Mouse (Mus musculus): Measurements from ENCODE around the gene Hoxa7.

Hoxa7 gene

GRCm38 (mm10) chr6:52213119-52213986, 8.3 kb downstream of the Hoxa7 start, which contains the start of the genes Hoxa3 and Gm28308:
Hoxa3 (minus strand) TSS chr6:52213336.
Gm28308 (minus strand) TSS chr6:52213339.
- peak; percentile 61 for DNase-seq (ENCODE audit: low spot score)

- DNase-seq (ENCODE audit: low spot score): no peak
These were observed 9.0 kb downstream of the Hoxa7 start for GRCm38 (mm10) chr6:52212556-52213118.

- DNase-seq (ENCODE audit: low spot score): peak; percentile 31
These were observed 9.7 kb downstream of the Hoxa7 start for GRCm38 (mm10) chr6:52211961-52212360.

GRCm38 (mm10) chr6:52211170-52211935, 10.3 kb downstream of the Hoxa7 start:
- peak; percentile 82 for DNase-seq (ENCODE audit: low spot score)

GRCm38 (mm10) chr6:52209685-52210046, 12.0 kb downstream of the Hoxa7 start:
- DNase-seq (ENCODE audit: low spot score): no peak

- DNase-seq (ENCODE audit: low spot score): no peak
These were observed 12.6 kb downstream of the Hoxa7 start for GRCm38 (mm10) chr6:52208868-52209684.

GRCm38 (mm10) chr6:52208072-52208867, 13.4 kb downstream of the Hoxa7 start, which contains the start of gene Hoxa6:
Hoxa6 (minus strand) TSS chr6:52208722.
- peak; percentile 55 for DNase-seq (ENCODE audit: low spot score)

GRCm38 (mm10) chr6:52207684-52207976, 14.0 kb downstream of the Hoxa7 start:
- DNase-seq (ENCODE audit: low spot score): no peak

GRCm38 (mm10) chr6:52206882-52207683, 14.6 kb downstream of the Hoxa7 start:
- DNase-seq (ENCODE audit: low spot score): no peak

- no peak for DNase-seq (ENCODE audit: low spot score)
These were observed 15.7 kb downstream of the Hoxa7 start for GRCm38 (mm10) chr6:52205638-52206621.

- DNase-seq (ENCODE audit: low spot score): no peak
These were observed 16.4 kb downstream of the Hoxa7 start for GRCm38 (mm10) chr6:52205221-52205620.

- peak; percentile 80 for DNase-seq (ENCODE audit: low spot score)
These were observed 17.5 kb downstream of the Hoxa7 start, which contains the start of gene Hoxa5 for GRCm38 (mm10) chr6:52204050-52204752. Hoxa5 (minus strand) TSS chr6:52204587.

- DNase-seq (ENCODE audit: low spot score): no peak
These were observed 18.1 kb downstream of the Hoxa7 start for GRCm38 (mm10) chr6:52203371-52204049.

- DNase-seq (ENCODE audit: low spot score): no peak
These were observed 18.6 kb downstream of the Hoxa7 start for GRCm38 (mm10) chr6:52203121-52203370.

GRCm38 (mm10) chr6:52202362-52203120, 19.1 kb downstream of the Hoxa7 start:
- DNase-seq (ENCODE audit: low spot score): no peak

- DNase-seq (ENCODE audit: low spot score): no peak
These were observed 20.4 kb downstream of the Hoxa7 start for GRCm38 (mm10) chr6:52201269-52201668.

GRCm38 (mm10) chr6:52200751-52201250, 20.9 kb downstream of the Hoxa7 start:
- DNase-seq (ENCODE audit: low spot score): no peak

All from urinary bladder, postnatal 25 days (tissue).